Mouse (Mus musculus): ENCODE measurements around the gene Spata2.

Gene Spata2

GRCm38 (mm10) chr2:167445911-167446780 is 46.5 kb downstream of the Spata2 start:
- no peak for DNase-seq

GRCm38 (mm10) chr2:167443411-167444193 is 49.1 kb downstream of the Spata2 start:
- DNase-seq: no peak

GRCm38 (mm10) chr2:167439422-167439821 is 53.3 kb downstream of the Spata2 start:
- DNase-seq: no peak

GRCm38 (mm10) chr2:167436371-167436770 is 56.3 kb downstream of the Spata2 start:
- DNase-seq: no peak

DNA sequence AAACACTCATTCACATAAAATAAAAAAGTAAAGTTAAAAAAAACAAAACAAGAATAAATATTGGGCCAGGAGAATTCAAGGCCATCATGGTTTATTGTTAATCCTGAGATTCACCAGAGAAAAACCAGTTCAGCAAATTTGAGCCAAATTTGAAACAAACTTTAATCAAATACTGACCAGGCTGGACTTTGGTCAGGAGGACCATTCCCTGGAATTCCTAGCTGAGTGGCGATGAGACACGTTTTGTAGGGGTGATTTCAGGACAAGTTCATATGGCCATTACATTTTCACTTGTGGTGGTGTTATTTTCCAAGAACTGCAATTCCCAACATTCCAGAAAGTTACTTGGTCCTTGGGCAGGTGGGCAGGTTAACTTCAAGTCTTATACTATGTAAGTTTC is 57.1 kb downstream of the Spata2 start:
- no peak for DNase-seq

DNA sequence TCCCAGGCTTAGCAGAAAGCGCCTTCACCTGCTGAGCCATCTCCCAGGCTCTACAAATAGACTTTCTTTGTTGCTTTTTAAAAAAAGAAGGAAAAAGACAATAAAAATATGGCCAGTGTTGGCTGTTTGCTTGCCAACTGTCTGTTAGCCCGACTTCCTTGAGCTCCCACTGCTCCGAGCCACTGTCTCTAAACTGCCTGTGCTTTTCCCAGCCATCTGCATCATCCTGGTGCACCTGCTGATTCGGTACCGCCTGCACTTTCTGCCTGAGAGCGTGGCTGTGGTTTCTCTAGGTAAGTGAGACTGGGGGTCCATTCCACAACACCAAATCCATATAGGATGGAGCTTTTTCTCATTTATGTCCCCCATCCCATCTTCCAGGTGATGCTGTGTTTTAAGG is 58.1 kb downstream of the Spata2 start:
- no peak for DNase-seq

GRCm38 (mm10) chr2:167431418-167431776 is 61.3 kb downstream of the Spata2 start:
- no peak for DNase-seq

Data from thymus, postnatal 36 days (tissue).